Mouse (Mus musculus) left cerebral cortex, adult 2 months (tissue): ENCODE results near the gene Mtg2. TPM values are rescaled to one million over a fixed set of nuclear protein-coding genes. Genes with fewer than 3 reads are reported as not detected.

Experiments
- DNase-seq, 2 experiments: peaks; one replicate each; pipeline ENCODE4 v3.0.0; 2021 to 2022; ENCODE audit warnings: low spot score in 2 of 2, mixed read lengths in 1 of 2; ENCODE audit errors: extremely low spot score in 1 of 2
- H3K27ac ChIP-seq: fragments of 200-600 bp; 2 replicates; pipeline ENCODE4 v1.8.1; 2022
- H3K4me3 ChIP-seq: fragments of 200-600 bp; 2 replicates; pipeline ENCODE4 v1.8.1; 2022
- CTCF ChIP-seq: fragments of 200-600 bp; IDR thresholded peaks from 2 replicates; pipeline ENCODE4 v1.8.1; 2022; ENCODE audit warnings: antibody characterized with exemption, mild to moderate bottlenecking, moderate library complexity
- intact Hi-C: fragments of 180-260 bp; cut with DNase I; formaldehyde crosslinking; loops from one replicate; pipeline ENCODE4 v1.15.1; 2025
- total RNA-seq, 2 experiments: library from RNA; stranded (reverse); gene quantifications; 2 replicates each; pipeline ENCODE4 v1.2.3; 2021

Mtg2 gene
- total RNA-seq, 2 experiments from 2014 or later: 15.6 to 18.4 TPM

DNA sequence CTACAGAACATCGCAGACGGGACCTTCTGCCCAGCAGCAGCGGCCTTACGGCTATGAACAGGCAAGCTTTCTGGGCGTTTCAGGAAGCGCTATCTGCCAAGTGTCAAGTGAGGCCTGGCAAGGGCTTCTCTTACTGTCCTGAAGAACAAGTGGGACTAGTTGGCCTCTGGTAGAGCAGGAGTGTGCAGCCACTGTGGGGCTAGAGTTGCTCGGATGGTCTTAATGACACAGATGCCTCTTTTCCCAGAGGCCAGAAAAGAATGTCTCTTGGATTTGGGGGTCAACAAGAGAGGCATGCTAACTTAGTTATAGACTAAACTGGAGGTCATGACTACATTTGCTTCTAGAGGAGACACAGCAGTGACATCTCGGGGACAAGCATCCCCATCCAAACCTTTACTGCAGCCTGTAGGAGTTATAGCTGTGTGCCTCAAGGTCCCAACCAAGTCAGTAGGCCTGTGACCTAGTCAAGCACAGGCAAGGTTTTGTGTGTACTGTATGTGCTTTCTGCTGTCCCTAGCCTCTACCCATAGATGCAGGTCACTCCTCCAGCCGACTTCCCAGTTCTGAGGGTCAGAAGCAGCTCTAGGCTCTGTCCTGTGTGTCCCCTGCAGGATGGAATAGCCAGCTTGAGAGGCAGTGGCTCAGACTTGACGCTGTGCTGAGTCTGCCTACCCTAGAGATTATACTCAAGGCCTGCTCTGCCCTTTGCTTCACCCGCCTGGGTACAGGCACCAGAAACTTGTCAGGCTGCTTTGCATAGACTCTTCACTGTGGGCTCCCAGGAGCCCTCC, 6.9 kb upstream of the Mtg2 start:
- Histone ChIP-seq H3K4me3 (no peak overlapping the region), H3K27ac (no peak overlapping the region)
- intact Hi-C loops: no loop called here
- DNase-seq: no peak
- TF ChIP-seq CTCF: no peak

DNA sequence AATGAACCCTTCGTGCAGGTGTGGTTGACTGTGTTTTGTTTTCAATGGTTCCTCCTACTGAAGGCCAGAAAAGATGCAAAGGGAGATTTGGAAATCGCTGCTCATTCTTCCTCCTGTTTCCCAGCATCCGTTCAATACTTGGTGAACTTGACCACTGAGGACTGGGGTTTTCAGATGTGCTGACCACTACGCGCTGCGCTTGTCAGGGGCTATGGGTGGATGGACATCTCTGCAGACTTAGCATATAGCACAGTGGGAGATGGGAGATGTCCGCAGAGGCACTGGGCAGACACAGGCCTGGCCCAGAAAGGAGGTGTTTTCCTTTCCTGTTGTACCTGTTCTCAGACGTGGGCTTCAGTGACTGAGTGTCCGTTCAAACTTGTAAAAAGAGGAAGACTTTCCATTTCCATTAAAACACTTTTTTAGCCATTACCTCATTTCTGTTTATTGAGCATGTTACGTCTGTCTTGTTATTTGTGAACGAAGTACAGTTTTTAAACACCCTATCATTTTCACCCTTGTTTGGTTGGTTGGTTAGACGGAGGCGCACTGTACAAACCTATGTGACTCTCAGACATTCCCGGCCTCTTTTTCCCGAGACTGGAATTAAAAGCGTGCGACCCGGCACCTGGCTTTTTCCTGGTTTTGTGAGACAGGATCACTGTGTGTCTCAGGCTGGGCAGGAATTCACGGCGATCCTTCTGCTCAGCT, 463 bp upstream of the Mtg2 start:
- intact Hi-C loops: loop anchor here (1.0 to 2.0 kb wide), 2 partner anchors 49 to 101 kb away; partner anchors contain the start of genes Adrm1 and Osbpl2
- peak overlapping the region; percentile 95 for H3K27ac ChIP-seq
- TF ChIP-seq CTCF: no peak
- H3K4me3 ChIP-seq: peak overlapping the region; percentile 85
- DNase-seq: no peak

DNA sequence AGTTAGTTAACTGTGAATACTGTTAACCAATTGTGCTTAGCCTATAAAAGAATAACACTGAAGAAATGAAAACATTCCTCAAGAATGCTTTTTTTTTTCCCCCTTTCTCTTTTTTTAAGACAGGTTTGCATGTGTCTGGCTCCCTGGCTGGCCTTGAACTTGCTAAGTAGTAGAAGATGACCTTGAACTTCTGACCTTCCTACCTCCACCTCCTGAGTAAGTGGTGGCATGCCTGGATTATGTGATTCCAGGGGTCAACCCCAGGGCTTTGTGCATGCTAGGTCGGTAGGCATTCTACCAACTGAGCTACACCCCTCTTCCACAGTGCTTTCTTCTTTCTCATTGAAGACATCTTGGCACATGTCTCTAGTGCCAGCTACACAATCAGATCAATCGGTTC, 1.3 kb downstream of the Mtg2 start:
- TF ChIP-seq CTCF: no peak
- Histone ChIP-seq H3K4me3 (no peak overlapping the region), H3K27ac (no peak overlapping the region)
- DNase-seq: no peak
- intact Hi-C loops: loop anchor here (2.0 kb wide), 1 partner anchor 47 kb away; the partner anchor contains the start of gene Osbpl2

DNA sequence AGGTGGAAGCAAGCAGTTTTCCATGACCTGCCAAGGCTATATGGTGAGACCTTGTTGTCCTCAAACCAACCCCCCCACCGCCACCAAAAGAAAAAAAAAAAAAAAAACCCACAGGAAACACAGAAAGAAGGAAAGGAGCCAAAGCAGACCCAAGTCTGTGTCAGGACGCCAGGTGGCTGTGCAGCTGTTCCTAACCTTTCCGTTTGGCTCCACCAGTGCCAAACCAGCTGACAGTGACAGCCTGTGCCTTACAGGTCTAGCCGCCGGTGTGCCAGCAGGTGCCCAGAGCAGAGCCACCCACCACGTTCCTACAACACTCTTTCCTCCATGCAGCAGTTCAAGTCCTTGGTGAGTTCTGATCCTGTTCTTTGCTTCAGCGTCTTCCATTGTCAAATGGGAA, 2.5 kb downstream of the Mtg2 start:
- Histone ChIP-seq H3K27ac (no peak overlapping the region), H3K4me3 (no peak overlapping the region)
- intact Hi-C loops: no loop called here
- no peak for TF ChIP-seq CTCF
- no peak for DNase-seq

DNA sequence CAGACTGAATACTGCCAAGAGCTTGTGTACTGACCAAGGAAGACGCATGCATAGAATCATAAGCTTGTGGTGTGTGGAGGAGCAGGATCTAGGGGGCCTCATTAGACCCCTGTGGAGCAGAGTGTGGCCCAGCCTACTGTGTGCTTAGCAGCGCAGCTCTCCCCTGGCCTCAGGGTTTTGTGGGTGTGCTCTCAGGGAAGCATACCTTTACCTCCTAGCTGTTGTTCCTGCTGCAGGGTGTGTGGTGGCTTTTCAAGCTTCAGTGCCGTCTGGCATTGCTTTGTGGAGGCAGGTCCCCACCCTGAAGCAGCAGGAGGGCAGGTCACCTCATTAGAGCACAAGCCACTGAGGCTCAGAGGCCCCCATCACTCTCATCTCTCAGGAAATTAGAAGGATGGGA, 7.2 kb downstream of the Mtg2 start:
- H3K27ac ChIP-seq: no peak overlapping the region
- intact Hi-C loops: no loop called here
- DNase-seq: no peak
- no peak overlapping the region for H3K4me3 ChIP-seq
- no peak for TF ChIP-seq CTCF

DNA sequence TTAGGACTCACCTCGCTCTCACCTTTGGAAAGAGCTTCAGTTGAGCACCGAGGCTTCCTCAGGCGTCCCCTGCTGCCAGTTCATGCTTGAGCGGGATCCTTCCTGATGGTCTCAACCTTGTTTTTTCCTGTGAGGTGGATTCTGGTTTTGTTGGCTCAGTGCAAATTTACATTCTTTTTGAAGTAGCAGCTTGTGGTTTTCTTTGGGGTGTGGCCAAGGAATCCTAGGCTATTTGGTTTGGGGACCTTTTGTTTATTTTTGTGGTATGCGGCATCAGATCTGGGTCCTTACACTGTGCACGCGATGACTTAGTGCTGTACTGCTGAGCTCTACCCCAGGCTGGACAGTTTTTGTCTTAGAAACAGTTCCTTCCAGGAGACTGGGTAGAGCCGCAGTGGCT, 10.3 kb downstream of the Mtg2 start:
- no peak for DNase-seq
- no peak overlapping the region for H3K4me3 ChIP-seq
- intact Hi-C loops: no loop called here
- TF ChIP-seq CTCF: no peak
- no peak overlapping the region for H3K27ac ChIP-seq

DNA sequence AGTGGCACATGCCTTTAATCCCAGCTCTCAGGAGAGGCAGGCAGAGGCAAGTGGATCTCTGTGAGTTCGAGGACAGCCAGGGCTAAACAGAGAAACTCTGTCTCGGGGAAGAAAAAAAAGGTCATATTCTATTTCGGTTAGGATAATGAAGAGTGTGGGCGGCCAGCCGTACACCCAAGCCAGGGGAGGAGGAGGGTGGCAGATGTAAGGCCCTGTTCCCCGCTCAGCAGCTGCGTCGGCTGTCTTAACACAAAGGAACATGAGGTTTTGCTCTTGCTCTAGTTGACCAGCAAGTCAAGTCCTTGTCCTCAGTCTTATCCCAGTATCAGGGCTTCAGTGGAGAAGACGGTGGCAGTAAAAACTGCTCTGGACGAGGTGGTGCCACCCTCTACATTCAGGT, 12.7 kb downstream of the Mtg2 start:
- TF ChIP-seq CTCF: no peak
- intact Hi-C loops: no loop called here
- H3K4me3 ChIP-seq: no peak overlapping the region
- no peak overlapping the region for H3K27ac ChIP-seq
- no peak for DNase-seq

DNA sequence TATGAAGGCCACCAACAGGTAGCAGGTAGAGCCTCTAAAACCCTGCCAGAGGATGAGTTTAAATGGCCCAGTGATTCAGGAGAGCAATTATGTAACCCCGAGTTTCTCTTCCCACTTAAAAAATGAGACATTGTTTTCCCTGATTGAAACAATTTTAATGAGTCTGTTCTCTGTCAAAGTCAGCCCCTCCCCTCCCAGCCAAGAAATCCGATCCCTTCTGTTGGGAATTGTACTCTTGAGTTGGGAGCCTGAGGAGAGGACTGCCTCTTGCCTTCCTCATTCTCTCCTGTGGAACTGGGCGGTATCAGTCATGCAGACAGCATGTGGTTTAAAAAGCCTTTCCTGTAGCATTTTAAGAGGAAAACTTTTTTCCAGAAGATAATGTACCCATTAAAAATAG, 14.2 kb downstream of the Mtg2 start:
- intact Hi-C loops: no loop called here
- no peak overlapping the region for H3K27ac ChIP-seq
- TF ChIP-seq CTCF: no peak
- H3K4me3 ChIP-seq: no peak overlapping the region
- DNase-seq: no peak

DNA sequence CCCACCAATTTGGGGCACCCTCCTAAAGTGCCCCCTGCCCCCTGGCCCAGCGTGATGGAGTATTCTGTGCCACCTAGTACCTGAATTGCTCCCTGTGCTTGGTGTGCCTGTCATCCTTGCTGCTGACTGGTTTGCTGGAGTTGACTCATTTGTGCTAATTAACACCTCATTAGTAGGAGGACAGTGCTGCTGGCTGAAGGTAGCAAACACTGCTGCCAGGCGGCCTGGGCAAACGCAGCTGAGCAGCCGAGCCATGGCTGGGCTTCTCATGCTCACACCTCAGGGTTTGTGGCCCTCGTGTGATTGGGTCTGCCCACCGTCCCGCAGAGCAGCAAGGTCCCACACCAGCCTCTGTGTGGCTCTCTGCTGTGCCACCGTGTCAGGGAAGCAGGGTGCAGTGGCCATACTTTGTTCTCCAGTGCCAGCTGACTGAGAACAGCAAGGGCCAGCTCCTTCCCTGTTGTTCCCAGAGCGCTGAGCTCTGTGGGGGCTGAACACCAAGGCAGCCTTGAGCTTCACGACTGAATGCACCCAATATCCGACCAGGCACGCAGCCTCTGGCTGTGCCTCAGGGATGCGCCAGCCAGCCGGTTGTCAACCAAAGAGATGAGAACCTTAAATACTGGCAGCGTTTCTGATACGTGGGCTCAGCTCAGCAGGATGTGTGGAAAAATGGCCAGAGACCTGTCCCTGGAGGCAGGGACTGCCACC, 15.7 kb downstream of the Mtg2 start:
- TF ChIP-seq CTCF: no peak

DNA sequence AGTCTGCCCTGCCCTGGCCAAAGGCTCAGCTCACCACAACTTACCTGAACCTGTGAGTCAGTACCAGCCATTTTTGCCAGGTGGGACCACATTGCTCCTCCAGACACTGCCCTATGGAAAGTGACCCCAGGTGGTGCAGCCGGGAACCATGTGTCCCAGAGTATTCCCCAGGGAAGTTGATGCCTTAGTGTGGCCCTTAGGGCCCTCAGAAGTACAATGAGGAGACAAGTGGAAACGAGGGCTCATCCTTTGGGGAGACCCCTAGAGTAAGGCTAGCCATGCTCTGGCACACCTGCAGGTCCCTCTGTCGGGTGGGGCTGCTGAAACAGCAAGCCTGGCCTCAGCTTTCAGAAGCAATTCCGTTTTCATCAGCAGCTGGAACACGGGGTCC, 16.2 kb downstream of the Mtg2 start:
- no peak for TF ChIP-seq CTCF
- intact Hi-C loops: loop anchor here (5.0 kb wide), 1 partner anchor 81 kb away; no protein-coding TSS in a partner anchor
- no peak for DNase-seq
- Histone ChIP-seq H3K4me3 (no peak overlapping the region), H3K27ac (no peak overlapping the region)

More for the DNA sequence above, 15.7 kb downstream of the Mtg2 start:
- intact Hi-C loops: loop anchor here (5.0 kb wide), 1 partner anchor 81 kb away; no protein-coding TSS in a partner anchor
- Histone ChIP-seq H3K27ac (no peak overlapping the region), H3K4me3 (no peak overlapping the region)
- no peak for DNase-seq

DNA sequence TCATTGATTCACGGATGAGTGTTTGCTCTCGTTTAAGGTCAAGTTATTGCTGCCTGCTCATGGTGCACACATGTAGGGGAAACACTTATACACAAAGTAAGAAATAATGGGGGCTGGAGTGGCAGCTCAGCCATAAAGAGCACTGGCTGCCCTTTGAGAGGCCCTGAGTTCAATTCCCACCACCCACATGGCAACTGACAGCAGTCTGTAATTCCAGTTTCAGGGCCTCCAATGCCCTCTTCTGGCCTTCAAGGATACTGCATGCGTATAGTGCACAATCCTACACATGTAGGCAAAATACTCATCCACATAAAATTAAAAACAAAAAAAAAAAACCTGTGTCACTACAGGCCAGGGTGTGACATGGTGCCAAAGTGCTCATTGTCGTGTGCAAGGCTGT, 17.1 kb downstream of the Mtg2 start:
- no peak overlapping the region for H3K4me3 ChIP-seq
- DNase-seq: no peak
- H3K27ac ChIP-seq: no peak overlapping the region
- intact Hi-C loops: loop anchor here (5.0 kb wide), 1 partner anchor 80 kb away; no protein-coding TSS in a partner anchor
- TF ChIP-seq CTCF: peak; percentile 38

DNA sequence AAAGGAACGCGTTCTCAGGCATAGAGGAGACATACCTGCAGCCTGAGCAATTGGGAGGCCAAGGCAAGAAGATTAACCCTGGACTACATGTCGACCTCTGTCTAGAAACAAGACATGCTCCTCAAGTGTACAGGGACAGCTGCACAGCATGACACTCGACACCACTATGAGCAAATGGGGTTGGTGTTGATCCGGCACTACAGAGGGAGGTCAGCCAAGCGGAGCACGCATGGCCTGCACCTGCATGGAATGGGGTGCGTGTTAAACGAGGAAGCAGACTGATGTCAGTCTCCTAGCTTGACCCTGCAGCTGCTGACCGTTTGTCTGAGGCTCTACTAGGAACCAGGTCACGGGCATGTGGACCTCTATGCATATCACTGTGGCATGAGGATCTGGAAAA, 19.9 kb downstream of the Mtg2 start:
- no peak for TF ChIP-seq CTCF
- no peak for DNase-seq
- intact Hi-C loops: no loop called here
- Histone ChIP-seq H3K4me3 (no peak overlapping the region), H3K27ac (no peak overlapping the region)
